Mouse (Mus musculus): Measurements from ENCODE around the gene Foxn3. TPM values are rescaled to one million over a fixed set of nuclear protein-coding genes. Genes with fewer than 3 reads are reported as not detected.

Gene Foxn3
- total and polyA plus RNA-seq, 3 experiments = 9.7 to 26.8 (median 11.0) TPM

GRCm38 (mm10) chr12:99320966-99321496, 242.4 kb downstream of the Foxn3 start:
- H3K27me3 ChIP-seq (replicated peaks) = no peaks in the 10 kb centered on the region
- peaks cover 3 to 37% of the 10 kb centered on the region in 2 experiments; a peak in 3 of 4 replicates for H3K4me1 ChIP-seq (ENCODE audit: control insufficient read depth in 1 of 2, insufficient read depth in 2 of 2)
- no peak overlapping the region for H3K4me3 ChIP-seq (replicated peaks in 1 of 3; ENCODE audit: low read depth in 2 of 3, low read length in 2 of 3, poor library complexity in 1 of 3)
- H3K27ac ChIP-seq (ENCODE audit: insufficient read depth, low read depth) = no peak overlapping the region
- peaks cover 2% of the 10 kb centered on the region for H3K79me2 ChIP-seq (replicated peaks; ENCODE audit: control insufficient read depth, extremely low read depth, insufficient read depth, poor library complexity, severe bottlenecking)
- peaks cover 0 to 44% of the 10 kb centered on the region in 2 experiments for H3K36me3 ChIP-seq (replicated peaks in 1 of 2; ENCODE audit: control insufficient read depth in 1 of 2, insufficient read depth in 1 of 2, low read length in 1 of 2)
- dilution Hi-C loops (cut with MboI; ENCODE audit: extremely low pct_ligation_motif_present, extremely low pct_unique_long_range_greater_than_20kb, low sequenced_read_pairs) (no loop called here), in situ Hi-C loops (cut with MboI; ENCODE audit: low pct_ligation_motif_present, low pct_unique_long_range_greater_than_20kb, low sequenced_read_pairs) (no loop called here)
- no peak overlapping the region for H3K9ac ChIP-seq (ENCODE audit: insufficient read depth, low read depth)
- no peak for DNase-seq (ENCODE audit: extremely low read depth)
- no peaks in the 10 kb centered on the region for H3K9me3 ChIP-seq (replicated peaks; ENCODE audit: low read length)
- TF ChIP-seq MXI1 (IDR thresholded peaks at IDR 0.05; ENCODE audit: low read depth, low read length) = no peak
- TF ChIP-seq ZNF384 (IDR thresholded peaks at IDR 0.05; ENCODE audit: low read depth, low read length) = no peak
- no peak for TF ChIP-seq NELFE (IDR thresholded peaks at IDR 0.05; ENCODE audit: low read depth, low read length)
- TF ChIP-seq MEF2A (IDR thresholded peaks at IDR 0.05; ENCODE audit: borderline replicate concordance, low read depth, low read length) = no peak
- TF ChIP-seq SIN3A (IDR thresholded peaks at IDR 0.05; ENCODE audit: low read length) = no peak
- TF ChIP-seq MAX (IDR thresholded peaks at IDR 0.05; ENCODE audit: low read length) = no peak
- TF ChIP-seq EP300 (IDR thresholded peaks at IDR 0.05; ENCODE audit: low read length) = no peak
- TF ChIP-seq KAT2A (IDR thresholded peaks at IDR 0.05; ENCODE audit: insufficient replicate concordance, low read length) = no peak
- TF ChIP-seq TBP (conservative IDR thresholded peaks at IDR 0.05; ENCODE audit: low read depth, low read length) = no peak
- TF ChIP-seq POLR2AphosphoS2 (IDR thresholded peaks at IDR 0.05; ENCODE audit: low read depth, low read length) = no peak
- TF ChIP-seq UBTF (IDR thresholded peaks at IDR 0.05; ENCODE audit: low read depth, low read length) = no peak
- no peak for TF ChIP-seq MAFK (IDR thresholded peaks at IDR 0.05; ENCODE audit: insufficient replicate concordance, low read length)
- TF ChIP-seq RAD21 (IDR thresholded peaks at IDR 0.05; ENCODE audit: low read depth, low read length) = no peak
- no peak for TF ChIP-seq ELF1 (IDR thresholded peaks at IDR 0.05; ENCODE audit: low read depth, low read length)
- no peak for TF ChIP-seq E2F4 (IDR thresholded peaks at IDR 0.05; ENCODE audit: insufficient replicate concordance, low read depth, low read length)
- TF ChIP-seq JUND (conservative IDR thresholded peaks at IDR 0.05; ENCODE audit: low read depth, low read length) = no peak
- TF ChIP-seq CHD1 (IDR thresholded peaks at IDR 0.05; ENCODE audit: low read depth, low read length) = no peak
- H3K4me2 ChIP-seq (ENCODE audit: insufficient read depth, low read depth, poor library complexity, severe bottlenecking) = no peak overlapping the region

GRCm38 (mm10) chr12:99319896-99320295, 243.5 kb downstream of the Foxn3 start:
- no peaks in the 10 kb centered on the region; the same call in 1 of the 2 replicates for H3K79me2 ChIP-seq (replicated peaks; ENCODE audit: control insufficient read depth, extremely low read depth, insufficient read depth, poor library complexity, severe bottlenecking)

More at GRCm38 (mm10) chr12:99319896-99320295, 243.5 kb downstream of the Foxn3 start:
- H3K9ac ChIP-seq (ENCODE audit: insufficient read depth, low read depth) = no peak overlapping the region
- in situ Hi-C loops (cut with MboI; ENCODE audit: low pct_ligation_motif_present, low pct_unique_long_range_greater_than_20kb, low sequenced_read_pairs) (no loop called here), dilution Hi-C loops (cut with MboI; ENCODE audit: extremely low pct_ligation_motif_present, extremely low pct_unique_long_range_greater_than_20kb, low sequenced_read_pairs) (no loop called here)
- H3K36me3 ChIP-seq (replicated peaks in 1 of 2; ENCODE audit: control insufficient read depth in 1 of 2, insufficient read depth in 1 of 2, low read length in 1 of 2) = peaks cover 0 to 44% of the 10 kb centered on the region in 2 experiments
- peaks cover 3 to 37% of the 10 kb centered on the region in 2 experiments; a peak in 3 of 4 replicates for H3K4me1 ChIP-seq (ENCODE audit: control insufficient read depth in 1 of 2, insufficient read depth in 2 of 2)
- no peak overlapping the region for H3K4me2 ChIP-seq (ENCODE audit: insufficient read depth, low read depth, poor library complexity, severe bottlenecking)
- no peak for DNase-seq (ENCODE audit: extremely low read depth)
- TF ChIP-seq ZC3H11A (IDR thresholded peaks at IDR 0.05; ENCODE audit: low read depth, low read length) (no peak), CHD2 (IDR thresholded peaks at IDR 0.05; ENCODE audit: low read length) (no peak), NELFE (IDR thresholded peaks at IDR 0.05; ENCODE audit: low read depth, low read length) (no peak), USF2 (conservative IDR thresholded peaks at IDR 0.05; ENCODE audit: low read depth, low read length) (no peak), MAFK (IDR thresholded peaks at IDR 0.05; ENCODE audit: insufficient replicate concordance, low read length) (no peak), ZMIZ1 (IDR thresholded peaks at IDR 0.05; ENCODE audit: low read depth, low read length) (no peak), KAT2A (IDR thresholded peaks at IDR 0.05; ENCODE audit: insufficient replicate concordance, low read length) (no peak), ETS1 (conservative IDR thresholded peaks at IDR 0.05; ENCODE audit: low read depth, low read length) (no peak), EP300 (IDR thresholded peaks at IDR 0.05; ENCODE audit: low read length) (no peak), TCF12 (IDR thresholded peaks at IDR 0.05; ENCODE audit: low read depth, low read length) (no peak), MAX (IDR thresholded peaks at IDR 0.05; ENCODE audit: low read length) (no peak), MEF2A (IDR thresholded peaks at IDR 0.05; ENCODE audit: borderline replicate concordance, low read depth, low read length) (no peak), NRF1 (IDR thresholded peaks at IDR 0.05; ENCODE audit: low read depth, low read length) (no peak), POLR2A (IDR thresholded peaks at IDR 0.05; ENCODE audit: low read depth, low read length) (no peak)
- H3K27me3 ChIP-seq (replicated peaks) = no peaks in the 10 kb centered on the region
- H3K4me3 ChIP-seq (replicated peaks in 1 of 3; ENCODE audit: low read depth in 2 of 3, low read length in 2 of 3, poor library complexity in 1 of 3) = no peak overlapping the region
- no peak overlapping the region for H3K27ac ChIP-seq (ENCODE audit: insufficient read depth, low read depth)
- H3K9me3 ChIP-seq (replicated peaks; ENCODE audit: low read length) = no peaks in the 10 kb centered on the region

Measured in CH12.LX (cell line).